Mouse (Mus musculus) layer of hippocampus, postnatal 10 days (tissue): ENCODE data around the gene Prelp. TPM values are rescaled to one million over a fixed set of nuclear protein-coding genes. Genes with fewer than 3 reads are reported as not detected.

Experiments used
- DNase-seq, 2 experiments: peaks; one replicate each; pipeline ENCODE4 v3.0.0; 2021; ENCODE audit warnings: low spot score in 2 of 2
- total RNA-seq, 2 experiments: library from RNA; stranded (reverse); gene quantifications; 2 replicates each; pipeline ENCODE4 v1.2.3; 2021

The Prelp gene
- total RNA-seq, 2 experiments from 2014 or later = 4.1 to 4.6 TPM

DNA sequence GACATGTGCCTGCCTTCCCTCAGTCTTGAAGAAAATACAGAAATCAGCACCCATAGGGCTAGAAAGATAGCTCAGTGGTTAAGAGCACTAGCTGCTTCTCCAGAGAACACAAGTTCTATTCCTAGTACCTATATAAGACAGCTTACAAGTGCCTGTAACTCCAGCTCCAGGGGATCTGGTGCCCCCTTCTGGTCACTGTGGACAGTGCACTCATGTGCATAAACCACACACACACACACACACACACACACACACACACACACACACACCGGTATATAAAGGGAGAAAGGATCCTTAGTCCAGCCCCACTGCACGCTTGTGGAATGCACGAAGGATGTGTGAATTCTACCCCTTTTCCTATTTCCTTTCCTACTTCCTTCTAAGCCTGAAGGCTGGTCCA lies 15.0 kb upstream of the Prelp start:
- no peak for DNase-seq

- no peak for DNase-seq
Measured at GRCm38 (mm10) chr1:133934354-133934963, 13.2 kb upstream of the Prelp start.

- no peak for DNase-seq
Measured at GRCm38 (mm10) chr1:133933301-133934195, 12.3 kb upstream of the Prelp start.

DNA sequence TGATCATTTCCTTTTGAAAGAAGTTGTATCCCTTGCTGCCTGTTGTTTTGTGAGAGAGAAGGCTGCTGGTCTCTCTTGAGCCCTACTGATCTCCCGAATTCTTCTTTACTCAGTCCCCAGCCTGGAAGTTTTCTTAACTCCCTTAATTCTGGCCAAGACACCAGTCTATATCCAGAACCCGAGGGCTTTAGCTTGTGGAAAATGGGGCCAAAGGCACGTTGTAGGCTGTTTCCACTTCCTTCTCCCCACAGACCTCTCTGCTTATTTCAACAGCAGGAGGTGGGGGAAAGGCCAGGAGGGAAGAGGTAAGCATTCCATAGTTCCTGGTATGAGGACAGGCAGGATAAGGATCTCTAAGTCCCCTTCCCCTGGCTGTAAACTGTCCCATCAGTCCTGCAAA lies 8.8 kb upstream of the Prelp start:
- DNase-seq = no peak

- no peak for DNase-seq
Measured at GRCm38 (mm10) chr1:133925223-133925622, 4.0 kb upstream of the Prelp start.

GRCm38 (mm10) chr1:133924141-133924875 lies 3.1 kb upstream of the Prelp start:
- peak; percentile 41 to 61 for DNase-seq

DNA sequence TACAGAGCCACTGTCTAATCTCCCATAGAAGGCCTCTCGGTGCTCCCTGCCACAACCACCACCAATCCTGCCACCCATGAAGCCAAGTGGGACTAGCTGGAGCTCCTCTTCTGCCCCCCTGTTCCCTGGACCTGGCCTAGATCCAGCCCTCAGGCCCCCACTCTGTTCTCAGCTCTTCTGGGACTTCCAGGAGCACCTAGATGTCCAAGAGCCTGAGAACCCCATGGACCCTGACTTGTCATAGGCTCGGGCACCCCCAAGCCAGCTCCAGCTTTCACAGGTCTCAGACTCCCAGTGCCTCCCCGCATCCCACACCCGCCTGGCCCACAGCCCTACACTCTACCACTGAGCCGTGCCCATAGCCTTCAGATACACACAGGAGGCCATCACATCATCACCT lies 1.9 kb upstream of the Prelp start:
- DNase-seq = no peak

GRCm38 (mm10) chr1:133920876-133921275 lies 338 bp downstream of the Prelp start:
- no peak for DNase-seq

- DNase-seq = no peak
Measured at GRCm38 (mm10) chr1:133920401-133920800, 813 bp downstream of the Prelp start.

GRCm38 (mm10) chr1:133918088-133918470 lies 3.1 kb downstream of the Prelp start:
- DNase-seq = no peak

DNA sequence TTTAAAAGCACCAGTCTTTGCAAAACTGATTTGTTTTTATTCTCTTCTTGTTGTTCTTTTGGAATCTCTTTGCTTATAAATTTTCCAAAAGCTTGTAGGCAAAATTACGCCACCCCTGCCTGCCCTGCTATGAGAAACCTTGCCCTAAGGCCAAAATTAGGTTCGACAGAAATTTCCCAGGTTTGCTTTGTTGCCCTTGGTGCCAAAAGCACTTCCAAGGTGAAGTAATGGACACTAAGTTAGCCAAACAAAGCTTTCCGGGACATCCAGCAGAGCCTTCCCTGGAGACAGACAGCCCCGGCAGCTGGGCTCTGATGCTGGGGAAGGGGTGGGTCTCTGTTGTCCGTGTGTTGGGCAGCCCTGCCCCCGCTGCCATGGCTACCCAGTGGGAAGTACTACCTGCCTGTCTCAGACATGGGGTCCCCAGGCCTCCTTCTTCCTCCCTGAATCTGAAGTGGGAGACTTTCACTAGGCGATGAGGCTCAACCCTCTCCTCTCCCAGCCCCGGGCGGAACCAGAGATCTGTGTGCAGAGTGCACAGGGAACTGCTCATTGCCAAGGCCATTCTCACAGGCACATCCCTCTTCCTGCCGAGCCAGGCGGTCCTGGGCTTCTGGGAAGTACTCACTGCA lies 3.6 kb downstream of the Prelp start:
- DNase-seq = no peak

DNA sequence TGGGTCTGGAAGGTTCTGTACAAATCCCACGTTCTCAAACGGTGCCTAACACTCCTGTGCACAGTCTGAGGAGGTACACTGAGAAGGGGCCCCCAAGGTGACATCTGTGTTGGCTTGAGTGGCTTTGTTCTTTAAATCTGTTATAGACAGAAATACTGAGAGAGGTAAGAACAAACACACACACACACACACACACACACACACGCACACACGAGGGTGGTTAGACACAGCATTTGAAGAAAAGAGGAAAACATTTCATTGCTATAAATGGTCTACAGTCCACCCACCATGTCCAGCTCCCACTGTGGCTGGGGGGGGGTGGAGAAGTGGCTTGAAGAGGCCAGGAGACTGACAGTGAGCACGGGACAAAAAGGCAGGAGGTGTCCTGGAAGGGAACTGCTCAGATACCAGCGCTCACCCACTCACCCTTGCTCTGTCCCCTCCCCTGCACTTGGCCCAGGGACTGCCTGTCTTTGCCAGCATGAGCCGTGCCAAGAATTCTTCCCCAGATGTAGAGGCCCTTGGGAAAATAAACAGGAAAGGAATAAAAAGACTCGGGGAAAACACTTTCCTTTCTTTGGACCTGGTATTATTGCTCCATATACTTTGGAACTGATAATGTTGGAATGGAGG lies 5.4 kb downstream of the Prelp start:
- peak; percentile 62 to 69 for DNase-seq

DNA sequence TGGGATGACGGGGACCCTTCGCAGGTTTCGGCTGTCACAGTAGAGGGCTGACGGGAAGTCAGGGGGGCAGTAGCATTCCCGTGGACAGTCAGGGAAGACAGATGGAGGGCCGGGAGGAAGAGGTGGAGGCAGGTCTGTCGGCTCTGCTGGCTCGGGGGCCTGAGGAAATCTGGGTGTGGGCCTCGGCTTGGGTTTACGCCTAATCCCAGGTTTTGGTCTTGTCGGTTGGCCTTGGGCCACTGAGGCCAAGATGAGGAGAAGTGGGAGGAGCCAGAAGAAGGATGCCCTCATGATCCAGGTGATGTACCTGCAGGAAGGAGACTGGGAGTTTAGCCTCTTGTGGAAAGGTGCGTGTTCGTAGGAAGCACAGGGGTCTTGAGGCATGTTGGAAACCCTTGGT lies 6.1 kb downstream of the Prelp start:
- DNase-seq = no peak

DNA sequence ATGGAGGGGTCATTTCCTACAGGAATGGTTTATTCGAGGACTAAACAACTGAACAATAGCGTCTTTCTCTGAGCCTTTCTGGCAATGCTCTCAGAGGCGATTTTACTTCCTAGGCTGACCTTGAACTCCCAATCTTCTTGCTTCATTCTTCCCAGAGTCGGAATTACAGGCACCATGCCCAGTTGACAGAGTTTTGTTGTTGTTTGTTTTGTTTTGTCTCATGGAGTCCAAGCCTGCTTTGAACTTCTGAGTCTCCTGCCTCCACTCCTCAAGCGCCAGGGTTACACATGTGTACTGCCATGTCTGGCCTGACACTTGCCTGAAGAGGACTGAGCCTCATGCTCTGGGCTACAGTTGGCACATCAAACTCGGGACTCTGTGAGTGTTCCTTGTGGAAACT lies 8.2 kb downstream of the Prelp start:
- DNase-seq = no peak

DNA sequence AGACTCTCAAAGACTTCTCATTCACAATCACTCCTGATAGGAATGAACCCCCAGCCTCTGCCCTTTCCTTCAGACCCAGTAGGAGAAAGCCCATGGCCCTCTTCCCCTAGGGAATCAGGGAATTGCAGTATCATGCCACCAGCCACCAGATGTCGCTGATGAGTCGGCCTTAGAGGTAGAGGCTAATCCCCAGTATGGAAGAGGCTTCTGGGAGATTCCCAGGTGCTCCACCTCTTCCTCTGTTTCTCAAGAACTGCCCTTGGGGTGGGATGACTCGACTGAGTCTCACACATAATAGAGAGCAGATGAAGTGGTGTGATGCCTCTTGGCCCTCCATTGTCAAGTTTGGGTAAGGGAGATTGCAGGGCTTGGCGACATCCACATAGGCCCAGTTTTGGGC lies 9.8 kb downstream of the Prelp start:
- DNase-seq = peak; percentile 78 to 82

DNA sequence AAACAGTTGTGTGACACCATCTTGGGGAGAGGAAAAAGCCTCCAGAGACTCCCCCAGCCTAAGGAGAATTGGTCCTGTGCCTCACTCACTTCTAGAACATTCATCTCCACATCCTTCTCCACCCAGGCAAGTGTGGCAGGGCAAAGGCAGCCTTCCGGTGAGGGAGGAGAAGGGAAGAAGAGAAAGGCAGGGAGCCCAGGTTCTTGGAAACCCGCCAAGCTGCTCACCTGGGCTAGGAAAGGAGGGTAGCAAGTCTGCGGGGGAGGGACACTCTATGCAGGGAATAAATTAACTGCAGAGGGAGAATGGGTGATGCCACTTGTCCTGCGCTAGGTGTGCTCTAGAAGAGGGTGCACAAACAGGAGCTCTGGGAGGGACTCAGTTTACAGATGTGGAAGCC lies 10.2 kb downstream of the Prelp start:
- no peak for DNase-seq

DNA sequence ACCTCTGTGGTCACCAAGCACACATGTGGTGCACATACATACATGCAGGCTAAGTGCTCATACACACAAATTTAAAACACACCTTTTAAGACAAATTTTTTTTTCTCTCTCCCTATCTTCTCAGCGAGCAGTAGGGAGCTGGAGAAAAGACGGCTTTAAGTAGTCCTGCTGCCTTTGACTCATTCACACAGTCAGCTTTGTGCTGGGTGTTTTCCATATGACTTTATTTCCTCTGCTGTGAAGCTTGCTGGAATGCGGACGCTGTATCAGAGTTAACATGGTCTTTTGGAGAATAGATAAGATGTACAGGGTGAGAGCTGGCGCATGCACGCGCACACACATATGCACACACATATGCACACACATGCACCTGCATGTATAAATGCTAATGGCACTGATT lies 11.1 kb downstream of the Prelp start:
- no peak for DNase-seq

DNA sequence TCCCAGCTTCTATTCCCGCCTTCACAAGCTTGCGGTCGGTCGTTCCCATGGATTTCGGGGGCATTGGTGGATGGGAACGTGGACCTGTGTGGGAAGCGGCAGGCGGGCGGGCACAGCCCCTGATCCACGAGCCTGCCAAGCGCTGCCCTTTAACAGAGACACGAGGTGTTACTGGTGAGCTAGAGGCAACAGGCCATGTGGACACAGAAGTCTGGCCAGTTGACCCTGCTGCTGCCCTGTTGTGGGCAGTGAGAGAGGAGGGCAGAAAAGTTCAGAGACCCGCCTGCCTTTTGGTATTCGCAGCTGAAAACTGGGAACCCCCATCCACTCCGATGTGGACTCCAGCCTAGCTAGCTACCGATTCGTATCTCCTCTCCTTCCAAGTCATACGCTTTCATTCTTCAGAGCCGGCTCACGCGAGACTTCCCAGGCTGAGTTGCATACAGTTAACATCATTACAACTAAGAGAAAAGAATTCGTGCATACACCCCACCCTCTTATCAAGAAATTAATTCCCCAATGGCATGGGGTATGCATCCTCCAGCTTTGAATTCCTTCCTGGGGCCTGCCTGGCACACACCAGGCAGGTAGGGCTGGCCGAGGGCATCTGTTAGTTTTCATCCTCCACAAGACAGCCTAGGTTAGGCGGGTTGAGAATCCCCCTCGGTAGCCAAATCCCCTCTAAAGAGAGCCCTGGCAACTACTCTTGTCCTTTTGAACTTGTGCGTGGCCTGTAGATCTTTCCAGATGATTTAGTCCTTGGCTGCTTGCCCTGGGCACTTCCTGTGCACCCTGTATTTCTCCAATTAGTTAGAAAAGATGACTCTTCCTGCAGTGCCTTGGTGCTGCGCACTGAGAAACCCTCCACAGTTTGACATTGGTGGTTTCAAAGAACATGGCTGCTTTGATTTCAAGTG lies 12.3 kb downstream of the Prelp start:
- peak; percentile 47 to 56 for DNase-seq

DNA sequence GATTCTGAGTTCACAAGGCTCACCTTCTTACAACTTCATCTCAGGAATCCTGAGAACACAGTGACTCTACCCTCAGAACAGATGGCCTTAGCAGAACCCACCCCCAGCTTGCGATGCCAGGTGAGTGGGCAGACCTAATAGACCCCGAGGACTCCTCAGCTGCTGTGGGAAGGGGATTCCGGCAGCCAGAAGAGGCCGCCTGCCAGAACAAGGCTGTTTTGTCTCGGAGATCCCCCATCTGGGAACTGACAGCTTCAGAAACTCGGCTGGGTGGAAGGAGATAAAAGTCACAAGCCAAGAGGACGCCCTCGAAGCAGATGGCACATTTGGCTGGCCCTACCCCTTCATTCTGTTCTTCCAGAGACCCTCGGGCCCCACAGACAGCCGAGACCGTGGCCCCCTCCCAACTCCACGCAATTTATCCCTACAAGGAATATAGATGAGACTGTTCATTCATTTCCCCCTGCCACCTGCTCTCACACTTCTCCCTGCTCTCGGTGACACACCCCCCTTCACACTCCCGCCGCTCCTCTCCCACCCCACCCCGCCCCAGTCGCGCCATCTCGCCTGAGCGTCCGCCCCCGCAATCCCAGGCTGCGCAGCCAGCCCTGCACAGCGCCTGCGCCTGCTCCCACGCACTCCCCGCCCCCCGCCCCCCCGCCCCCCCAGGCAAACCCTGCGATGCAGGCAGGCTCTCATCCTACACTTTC lies 13.1 kb downstream of the Prelp start, which contains the start of gene Optc:
Gene Optc (minus strand): TSS at position 51 of the 710 bp plus-strand sequence.
- peak; percentile 69 to 72 for DNase-seq
